Mouse (Mus musculus): ENCODE measurements around the gene Ddc.

DNA sequence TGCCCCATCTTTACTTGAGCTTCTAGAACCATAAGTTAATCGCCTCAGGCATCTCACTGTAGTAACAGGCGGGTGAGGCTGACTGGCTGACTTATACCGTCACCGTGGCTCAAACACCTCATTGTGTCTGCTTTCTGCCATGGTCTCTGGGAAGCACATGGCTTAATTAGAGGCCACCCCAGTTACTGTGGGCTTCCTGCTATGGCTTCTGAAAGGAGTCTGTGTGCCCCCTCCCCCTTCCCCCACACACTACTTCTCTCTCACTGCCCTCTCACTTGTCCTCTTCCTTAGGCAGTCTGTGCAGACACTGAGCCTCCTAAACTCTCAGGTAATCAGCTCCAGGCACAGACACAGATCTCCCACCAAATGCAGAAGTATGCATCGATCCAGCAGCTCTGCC, 69.7 kb downstream of the Ddc start:
- no peak for TF ChIP-seq CTCF (IDR thresholded peaks at IDR 0.05; ENCODE audit: control insufficient read depth, insufficient read depth, insufficient read length)
- no peak for TF ChIP-seq MAX (IDR thresholded peaks at IDR 0.05)
